Mouse (Mus musculus) G1E-ER4 (cell line): ENCODE results near the gene Atp5d. TPM values are rescaled to one million over a fixed set of nuclear protein-coding genes. Genes with fewer than 3 reads are reported as not detected.

ENCODE experiments used
- GATA1 ChIP-seq: IDR thresholded peaks from one replicate; pipeline ENCODE4 v1.8.0; 2012; ENCODE audit warnings: low read length, inconsistent platforms
- polyA plus RNA-seq: library from polyadenylated mRNA; stranded (reverse); fragments of >175 nt; gene quantifications from 2 replicates; pipeline ENCODE4 v1.2.3, GENCODE M21; 2012

The Atp5d gene
- 1,550 and 1,866 TPM in 2 replicates for polyA plus RNA-seq

GRCm38 (mm10) chr10:80138553-80139438 lies at the start of gene Atp5d:
Atp5d (plus strand) TSS chr10:80138632.
- TF ChIP-seq GATA1, result no peak

DNA sequence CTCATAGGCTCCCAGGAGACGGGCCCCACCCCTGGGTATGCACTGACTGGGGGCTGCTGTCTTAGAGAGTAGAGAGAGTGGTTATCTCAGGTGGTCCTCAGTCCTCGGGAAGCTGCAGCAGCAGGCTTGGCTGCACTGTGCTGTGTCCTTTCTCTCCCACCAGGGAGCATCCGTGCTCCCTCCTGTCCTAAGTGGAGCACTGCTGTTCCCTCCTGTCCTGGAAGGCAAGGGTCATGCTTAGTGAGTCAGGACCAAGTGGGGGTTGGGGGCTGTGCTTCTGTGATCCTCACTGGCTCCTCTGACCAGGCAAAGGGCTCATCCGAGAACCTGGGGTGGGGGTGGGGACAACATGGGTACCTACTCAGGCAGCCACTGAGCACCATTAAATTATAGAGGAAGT lies 49.3 kb upstream of the Atp5d start:
- TF ChIP-seq GATA1, result no peak

- no peak for TF ChIP-seq GATA1
Observed at GRCm38 (mm10) chr10:80091527-80091926, 46.9 kb upstream of the Atp5d start.

DNA sequence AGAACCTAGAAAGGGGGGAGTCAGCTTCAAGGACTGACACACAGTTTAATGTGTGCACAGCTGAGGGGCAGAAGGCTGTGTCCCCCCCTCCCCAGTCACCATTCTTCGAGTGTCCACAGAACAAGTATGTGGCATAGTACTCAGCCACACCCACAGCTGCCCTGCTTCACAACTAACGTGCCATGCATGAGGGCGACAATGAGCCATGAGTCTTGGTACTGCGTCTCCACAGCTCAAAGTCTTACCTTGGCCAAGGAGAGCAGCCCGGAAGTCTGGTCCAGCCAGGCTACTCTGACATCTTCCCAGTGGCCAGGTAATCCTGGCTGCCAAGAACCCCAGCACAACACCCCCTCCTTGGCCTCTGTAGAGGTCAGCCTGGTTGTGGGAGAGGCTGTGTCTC lies 45.7 kb upstream of the Atp5d start:
- TF ChIP-seq GATA1, result no peak

- TF ChIP-seq GATA1, result no peak
Observed at GRCm38 (mm10) chr10:80094085-80094484, 44.3 kb upstream of the Atp5d start.

GRCm38 (mm10) chr10:80094684-80095083 lies 43.7 kb upstream of the Atp5d start:
- TF ChIP-seq GATA1, result no peak

DNA sequence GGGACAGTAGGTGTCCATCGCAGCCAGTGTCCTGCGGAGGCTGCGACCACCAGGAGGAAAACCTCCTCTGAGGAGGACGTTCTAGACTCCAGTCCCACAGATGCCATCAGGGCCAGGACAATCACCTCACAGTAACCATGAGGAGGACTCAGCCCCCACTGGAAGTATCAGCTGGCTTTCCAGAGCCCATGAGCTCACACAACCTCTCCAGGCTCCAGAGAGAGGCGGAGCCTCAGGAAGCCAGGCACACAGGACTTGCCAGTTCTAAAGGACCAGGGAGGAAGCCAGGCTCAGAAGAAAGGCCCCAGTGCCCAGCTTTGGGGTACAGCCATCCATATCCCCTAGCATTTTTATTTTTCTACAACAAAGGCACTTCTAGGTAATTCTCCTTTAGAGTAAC lies 42.9 kb upstream of the Atp5d start:
- TF ChIP-seq GATA1, result no peak

GRCm38 (mm10) chr10:80097275-80097674 lies 41.2 kb upstream of the Atp5d start:
- no peak for TF ChIP-seq GATA1

DNA sequence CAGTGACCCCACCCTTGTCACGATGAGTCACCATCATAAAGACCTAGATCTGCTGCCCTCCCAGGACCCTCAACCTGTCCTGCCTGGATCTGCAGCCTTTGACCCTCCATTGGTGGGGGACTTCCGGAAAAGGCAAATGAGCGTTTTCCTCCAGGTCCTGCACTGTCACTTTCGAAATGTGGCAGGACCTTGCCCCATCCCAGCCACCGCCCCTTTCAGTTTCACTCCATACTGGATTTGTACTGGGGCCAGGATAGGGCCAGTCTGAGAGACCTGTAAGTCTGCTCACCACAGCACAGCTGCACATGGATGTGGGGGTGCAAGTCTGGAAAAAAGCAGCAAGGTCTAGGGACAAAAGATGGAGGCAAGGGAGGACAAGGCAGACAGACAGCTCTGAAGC lies 39.8 kb upstream of the Atp5d start:
- no peak for TF ChIP-seq GATA1

- no peak for TF ChIP-seq GATA1
Observed at GRCm38 (mm10) chr10:80100982-80101381, 37.5 kb upstream of the Atp5d start.

DNA sequence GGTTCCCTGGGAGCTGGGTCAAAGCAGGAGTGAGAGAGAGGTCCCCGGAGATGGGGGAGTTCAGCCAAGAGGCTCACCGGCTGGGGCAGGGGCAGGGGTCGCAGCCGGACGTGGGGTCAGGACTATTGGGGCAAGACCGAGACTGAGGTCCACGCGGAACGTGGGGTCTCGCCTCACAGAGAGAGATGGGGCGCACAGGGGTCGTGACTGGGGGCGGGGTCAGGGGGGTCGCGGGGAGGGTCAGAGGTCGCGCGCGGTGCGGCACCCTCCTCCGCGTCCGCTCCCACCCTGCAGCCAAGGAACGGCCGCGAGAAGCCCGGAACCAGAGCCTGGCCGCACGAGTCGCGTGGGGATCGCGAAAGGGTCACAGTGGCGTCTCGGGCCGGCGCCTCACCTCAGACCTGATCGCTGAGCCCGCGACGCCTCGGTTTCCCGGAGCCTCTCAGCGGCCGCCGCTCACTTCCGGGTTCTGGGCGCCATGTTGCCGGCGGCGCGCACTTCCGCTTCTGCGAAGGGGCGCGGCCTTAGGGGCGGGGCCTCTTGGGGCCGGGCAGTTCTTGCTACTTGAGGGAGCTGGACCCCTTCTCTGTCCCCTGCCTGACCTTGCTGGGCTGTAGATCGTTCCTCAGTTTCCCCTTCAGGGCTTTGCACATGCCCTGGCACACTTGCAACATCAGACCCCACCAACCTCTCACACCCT lies 36.1 kb upstream of the Atp5d start:
- no peak for TF ChIP-seq GATA1

- no peak for TF ChIP-seq GATA1
Observed at GRCm38 (mm10) chr10:80103032-80103431, 35.4 kb upstream of the Atp5d start.

- no peak for TF ChIP-seq GATA1
Observed at GRCm38 (mm10) chr10:80104181-80104580, 34.3 kb upstream of the Atp5d start.

DNA sequence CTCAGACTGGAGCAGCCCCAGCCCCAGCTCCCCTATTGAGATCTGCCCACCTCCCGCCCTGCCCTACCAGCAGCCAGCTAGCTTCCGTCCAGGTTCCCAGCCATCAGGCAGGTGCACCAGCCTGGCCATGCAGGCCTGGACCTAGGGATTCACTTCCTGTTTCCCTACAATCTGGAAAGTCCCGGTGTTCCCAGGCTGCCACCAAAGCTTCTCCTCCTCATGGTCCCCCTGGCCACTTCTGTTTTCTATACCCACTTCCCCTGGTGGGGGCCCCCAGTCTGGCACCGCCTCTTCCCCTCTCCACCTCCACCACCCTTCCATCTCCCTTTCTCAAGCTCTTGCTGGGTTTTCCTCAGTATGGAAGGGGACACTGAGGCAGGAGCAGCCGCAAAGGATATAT lies 33.0 kb upstream of the Atp5d start, which contains the start of gene Sbno2:
Gene Sbno2, minus strand, starts transcription at position 112 of the 400 bp plus-strand sequence.
- TF ChIP-seq GATA1, result no peak

DNA sequence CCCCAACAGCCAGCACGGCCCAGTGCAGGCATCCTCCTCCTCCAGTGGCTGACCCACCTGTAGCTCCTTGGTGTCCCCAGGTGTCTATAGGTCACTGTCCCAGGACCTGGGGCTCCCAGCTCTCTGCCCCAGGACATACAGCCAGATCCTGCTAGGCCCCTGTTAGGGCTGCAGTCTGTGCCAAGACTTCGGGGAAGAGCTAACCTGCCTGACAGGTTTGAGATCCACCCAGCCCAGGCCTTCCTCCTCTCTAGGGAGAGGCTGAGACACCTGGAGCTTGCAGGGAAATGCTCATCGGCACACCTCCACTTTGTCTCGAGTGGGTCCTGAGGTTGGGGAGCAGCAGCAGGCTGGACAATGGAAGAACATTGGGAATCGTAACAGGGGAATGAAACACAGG lies 32.5 kb upstream of the Atp5d start:
- TF ChIP-seq GATA1, result no peak

DNA sequence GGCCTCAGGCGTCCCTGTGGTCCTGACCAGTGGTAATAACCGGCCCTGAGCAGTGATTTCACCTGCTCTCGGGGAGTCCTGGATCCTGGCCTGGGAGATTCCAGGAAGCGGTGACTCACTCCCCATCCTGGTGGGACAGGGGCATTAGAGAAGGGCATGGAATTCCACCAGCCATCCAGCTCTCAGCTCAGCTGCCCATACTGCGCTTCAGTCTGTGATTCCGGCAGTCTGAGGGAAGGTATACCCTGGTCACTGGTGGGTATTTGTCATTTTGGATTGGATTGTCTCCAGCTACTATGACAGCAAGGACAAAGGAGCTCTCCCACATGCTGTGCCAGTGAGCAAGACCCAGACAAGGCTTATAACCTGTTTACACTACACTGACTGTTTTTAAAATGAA lies 30.8 kb upstream of the Atp5d start:
- no peak for TF ChIP-seq GATA1

DNA sequence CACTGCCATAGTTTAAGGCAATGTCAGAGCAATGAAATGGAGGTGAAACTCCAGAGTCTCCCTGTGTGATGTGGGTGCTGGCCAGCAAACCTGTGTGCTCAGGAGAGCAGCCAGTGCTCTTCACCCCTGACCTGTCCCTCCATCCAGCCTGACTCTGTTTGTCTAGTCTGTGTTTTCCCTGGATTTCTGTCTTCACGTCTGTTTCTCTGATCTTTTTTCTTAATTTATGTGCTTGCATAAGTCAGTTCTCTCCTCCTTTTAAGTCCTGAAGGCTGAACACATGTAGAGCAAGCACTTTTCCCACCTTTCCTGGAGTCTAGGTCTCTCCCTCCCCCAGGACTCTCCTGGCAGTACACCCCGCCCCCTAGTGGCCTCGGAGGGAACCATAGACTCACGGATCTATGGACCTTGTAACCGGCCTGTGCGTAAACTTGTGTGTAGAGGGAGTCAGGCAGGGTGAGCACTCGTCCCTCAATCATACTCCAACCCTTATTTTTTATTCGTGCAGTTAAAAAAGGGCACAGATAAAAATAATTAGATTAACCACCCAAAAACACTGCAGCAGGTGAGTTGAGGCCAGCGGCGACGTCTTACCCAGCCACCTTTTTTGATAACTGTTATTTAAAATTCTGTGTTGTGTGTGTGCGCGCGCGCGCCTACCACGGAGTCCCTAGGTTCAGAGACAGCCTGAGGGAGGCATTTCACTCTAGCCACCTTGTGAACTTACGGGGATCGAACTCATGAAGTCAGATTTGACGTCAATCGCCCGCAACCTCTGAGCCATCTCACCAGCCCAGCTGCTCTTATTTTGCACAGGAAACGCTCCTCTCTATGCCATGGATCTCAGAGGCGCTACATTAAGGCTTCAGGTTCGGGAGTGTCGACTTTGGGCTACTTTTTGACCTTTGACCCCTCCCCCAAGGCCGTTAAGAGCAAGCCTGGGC lies 23.8 kb upstream of the Atp5d start:
- TF ChIP-seq GATA1, result no peak
